Mouse (Mus musculus): Measurements from ENCODE around the gene Patj. TPM values are rescaled to one million over a fixed set of nuclear protein-coding genes. Genes with fewer than 3 reads are reported as not detected.

Patj gene
- polyA plus RNA-seq, 1 experiment from 2014 or later = 17.1 TPM

GRCm38 (mm10) chr4:98563506-98564195, 168.1 kb downstream of the Patj start:
- peak overlapping the region; percentile 18; the same call in 1 of the 2 replicates for H3K27ac ChIP-seq
- WGBS = 54% methylated on average over 10 of the region's 10 CpGs
- ATAC-seq (ENCODE audit: insufficient read depth, low FRiP score, low read depth) = no peak

GRCm38 (mm10) chr4:98564196-98564865, 168.7 kb downstream of the Patj start:
- no peak for ATAC-seq (ENCODE audit: insufficient read depth, low FRiP score, low read depth)
- 76% methylated on average over 6 of the region's 6 CpGs for WGBS
- Histone ChIP-seq H3K27ac (peak overlapping the region; percentile 18; the same call in 1 of the 2 replicates), H3K36me3 (no peaks in the 10 kb centered on the region), H3K4me3 (replicated peaks) (no peak overlapping the region), H3K9ac (no peak overlapping the region), H3K27me3 (replicated peaks) (no peaks in the 10 kb centered on the region), H3K4me1 (peaks cover 9% of the 10 kb centered on the region; the same call in 1 of the 2 replicates), H3K9me3 (no peaks in the 10 kb centered on the region), H3K4me2 (no peak overlapping the region)

More at GRCm38 (mm10) chr4:98563506-98564195, 168.1 kb downstream of the Patj start:
- no peak overlapping the region for H3K4me3 ChIP-seq (replicated peaks)
- no peaks in the 10 kb centered on the region for H3K9me3 ChIP-seq
- no peak overlapping the region for H3K9ac ChIP-seq
- H3K27me3 ChIP-seq (replicated peaks) = no peaks in the 10 kb centered on the region
- H3K36me3 ChIP-seq = no peaks in the 10 kb centered on the region
- H3K4me1 ChIP-seq = peaks cover 9% of the 10 kb centered on the region; the same call in 1 of the 2 replicates
- no peak overlapping the region for H3K4me2 ChIP-seq

GRCm38 (mm10) chr4:98566741-98567140, 171.2 kb downstream of the Patj start:
- peaks cover 9% of the 10 kb centered on the region; the same call in 1 of the 2 replicates for H3K4me1 ChIP-seq
- no peak overlapping the region for H3K9ac ChIP-seq
- WGBS = 90% methylated on average over 6 of the region's 6 CpGs
- H3K9me3 ChIP-seq = no peaks in the 10 kb centered on the region
- H3K36me3 ChIP-seq = no peaks in the 10 kb centered on the region
- H3K4me2 ChIP-seq = no peak overlapping the region
- H3K4me3 ChIP-seq (replicated peaks) = no peak overlapping the region
- no peak for ATAC-seq (ENCODE audit: insufficient read depth, low FRiP score, low read depth)
- H3K27ac ChIP-seq = no peak overlapping the region
- no peaks in the 10 kb centered on the region for H3K27me3 ChIP-seq (replicated peaks)

GRCm38 (mm10) chr4:98567457-98567856, 171.9 kb downstream of the Patj start:
- H3K4me3 ChIP-seq (replicated peaks) = no peak overlapping the region
- H3K36me3 ChIP-seq = no peaks in the 10 kb centered on the region
- no peak overlapping the region for H3K9ac ChIP-seq
- H3K4me1 ChIP-seq = peaks cover 9% of the 10 kb centered on the region; the same call in 1 of the 2 replicates
- H3K27me3 ChIP-seq (replicated peaks) = no peaks in the 10 kb centered on the region
- ATAC-seq (ENCODE audit: insufficient read depth, low FRiP score, low read depth) = no peak
- WGBS = 68% methylated on average over 9 of the region's 9 CpGs
- no peak overlapping the region for H3K4me2 ChIP-seq
- H3K27ac ChIP-seq = no peak overlapping the region
- no peaks in the 10 kb centered on the region for H3K9me3 ChIP-seq

- H3K27me3 ChIP-seq (replicated peaks) = no peaks in the 10 kb centered on the region
- no peaks in the 10 kb centered on the region for H3K36me3 ChIP-seq
- WGBS = 28% methylated on average over 4 of the region's 4 CpGs
- no peak for ATAC-seq (ENCODE audit: insufficient read depth, low FRiP score, low read depth)
- H3K4me3 ChIP-seq (replicated peaks) = no peak overlapping the region
- H3K4me1 ChIP-seq = 0 out of 2 replicates have a peak, but pooled peaks cover under 1% of the 10 kb centered on the region
- no peaks in the 10 kb centered on the region for H3K9me3 ChIP-seq
- no peak overlapping the region for H3K4me2 ChIP-seq
- H3K27ac ChIP-seq = no peak overlapping the region
- no peak overlapping the region for H3K9ac ChIP-seq
Measured at GRCm38 (mm10) chr4:98569904-98570303, 174.3 kb downstream of the Patj start.

GRCm38 (mm10) chr4:98577275-98577674, 181.7 kb downstream of the Patj start:
- Histone ChIP-seq H3K27ac (no peak overlapping the region), H3K4me3 (replicated peaks) (no peak overlapping the region), H3K9ac (no peak overlapping the region), H3K4me2 (no peak overlapping the region), H3K36me3 (no peaks in the 10 kb centered on the region), H3K9me3 (no peaks in the 10 kb centered on the region), H3K4me1 (no peaks in the 10 kb centered on the region), H3K27me3 (replicated peaks) (no peaks in the 10 kb centered on the region)
- no peak for ATAC-seq (ENCODE audit: insufficient read depth, low FRiP score, low read depth)

GRCm38 (mm10) chr4:98577957-98578541, 182.5 kb downstream of the Patj start:
- 73% methylated on average over 3 of the region's 3 CpGs for WGBS
- Histone ChIP-seq H3K27me3 (replicated peaks) (no peaks in the 10 kb centered on the region), H3K27ac (no peak overlapping the region), H3K9me3 (no peaks in the 10 kb centered on the region), H3K4me2 (no peak overlapping the region), H3K4me3 (replicated peaks) (no peak overlapping the region), H3K9ac (no peak overlapping the region), H3K36me3 (no peaks in the 10 kb centered on the region), H3K4me1 (no peaks in the 10 kb centered on the region)
- ATAC-seq (ENCODE audit: insufficient read depth, low FRiP score, low read depth) = no peak; the same call in 1 of the 2 replicates

- Histone ChIP-seq H3K9me3 (no peaks in the 10 kb centered on the region), H3K4me1 (no peaks in the 10 kb centered on the region), H3K36me3 (no peaks in the 10 kb centered on the region), H3K27me3 (replicated peaks) (no peaks in the 10 kb centered on the region), H3K4me2 (no peak overlapping the region), H3K4me3 (replicated peaks) (no peak overlapping the region), H3K9ac (no peak overlapping the region), H3K27ac (no peak overlapping the region)
- no peak for ATAC-seq (ENCODE audit: insufficient read depth, low FRiP score, low read depth)
- WGBS = 79% methylated on average over 8 of the region's 8 CpGs
Measured at GRCm38 (mm10) chr4:98581456-98581855, 185.9 kb downstream of the Patj start.

GRCm38 (mm10) chr4:98584023-98584422, 188.4 kb downstream of the Patj start:
- no peak overlapping the region for H3K9ac ChIP-seq
- 79% methylated on average over 5 of the region's 5 CpGs for WGBS
- no peaks in the 10 kb centered on the region for H3K27me3 ChIP-seq (replicated peaks)
- no peaks in the 10 kb centered on the region for H3K9me3 ChIP-seq
- no peak overlapping the region for H3K4me3 ChIP-seq (replicated peaks)
- H3K4me1 ChIP-seq = no peaks in the 10 kb centered on the region
- no peaks in the 10 kb centered on the region for H3K36me3 ChIP-seq
- H3K4me2 ChIP-seq = no peak overlapping the region
- no peak overlapping the region for H3K27ac ChIP-seq
- ATAC-seq (ENCODE audit: insufficient read depth, low FRiP score, low read depth) = no peak

GRCm38 (mm10) chr4:98586303-98586702, 190.7 kb downstream of the Patj start:
- ATAC-seq (ENCODE audit: insufficient read depth, low FRiP score, low read depth) = no peak
- no peaks in the 10 kb centered on the region for H3K9me3 ChIP-seq
- no peaks in the 10 kb centered on the region for H3K27me3 ChIP-seq (replicated peaks)
- H3K36me3 ChIP-seq = no peaks in the 10 kb centered on the region
- H3K4me3 ChIP-seq (replicated peaks) = no peak overlapping the region
- no peak overlapping the region for H3K4me2 ChIP-seq
- H3K4me1 ChIP-seq = no peaks in the 10 kb centered on the region
- H3K27ac ChIP-seq = no peak overlapping the region
- no peak overlapping the region for H3K9ac ChIP-seq
- 68% methylated on average over 4 of the region's 4 CpGs for WGBS

GRCm38 (mm10) chr4:98587686-98588085, 192.1 kb downstream of the Patj start:
- Histone ChIP-seq H3K9me3 (no peaks in the 10 kb centered on the region), H3K4me1 (no peaks in the 10 kb centered on the region), H3K27ac (no peak overlapping the region; the same call in 1 of the 2 replicates), H3K4me2 (no peak overlapping the region), H3K27me3 (replicated peaks) (no peaks in the 10 kb centered on the region), H3K4me3 (replicated peaks) (no peak overlapping the region), H3K9ac (no peak overlapping the region), H3K36me3 (no peaks in the 10 kb centered on the region)
- WGBS = 66% methylated on average over 2 of the region's 2 CpGs
- no peak for ATAC-seq (ENCODE audit: insufficient read depth, low FRiP score, low read depth)

GRCm38 (mm10) chr4:98593961-98594360, 198.4 kb downstream of the Patj start:
- 76% methylated on average over 1 of the region's 1 CpGs for WGBS
- Histone ChIP-seq H3K27me3 (replicated peaks) (no peaks in the 10 kb centered on the region), H3K4me2 (no peak overlapping the region)

More at GRCm38 (mm10) chr4:98593961-98594360, 198.4 kb downstream of the Patj start:
- Histone ChIP-seq H3K36me3 (no peaks in the 10 kb centered on the region), H3K9ac (no peak overlapping the region), H3K4me1 (no peaks in the 10 kb centered on the region), H3K27ac (no peak overlapping the region), H3K9me3 (no peaks in the 10 kb centered on the region), H3K4me3 (replicated peaks) (no peak overlapping the region)
- ATAC-seq (ENCODE audit: insufficient read depth, low FRiP score, low read depth) = no peak

Data from stomach, embryonic 15.5 days (tissue).